ENCODE assay signal across 18 mouse cellular contexts in genomic region chr3:142768498-142768897, GRCm38 (mm10).
"Had no signal": no experiment of that assay in that cellular context is flagged by ENCODE, and none has a peak within 500 bp of the region (broad histone marks: within the 10 kb centered on the region; RNA-seq: fewer than 3 reads in every experiment).

No protein-coding gene starts in this region.

- H3K27ac ChIP-seq: lung, embryonic 15.5 days; macrophage; midbrain, embryonic 13.5 days; midbrain, embryonic 15.5 days; neural tube, embryonic 12.5 days had no signal

- H3K9me3 ChIP-seq: lung, embryonic 15.5 days; megakaryocyte, embryonic 14.5 days; midbrain, embryonic 13.5 days; midbrain, embryonic 15.5 days; neural tube, embryonic 12.5 days had no signal

- H3K27me3 ChIP-seq: lung, embryonic 15.5 days; megakaryocyte, embryonic 14.5 days; midbrain, embryonic 13.5 days; midbrain, embryonic 15.5 days; neural tube, embryonic 12.5 days had no signal

- ATAC-seq: lung, postnatal 0 days; midbrain, embryonic 13.5 days; midbrain, embryonic 15.5 days had no signal

- DNase-seq: lung, adult 2 months; lung, postnatal 14 days; lung, postnatal 36 days; right cerebral cortex, adult 18-20 months; right cerebral cortex, postnatal 25 days; right cerebral cortex, postnatal 4 days; spleen, adult 18-20 months; thymus, adult 18-20 months; thymus, postnatal 14 days; thymus, postnatal 36 days had no signal

- H3K4me2 ChIP-seq: lung, embryonic 15.5 days; midbrain, embryonic 11.5 days; midbrain, embryonic 13.5 days; midbrain, embryonic 15.5 days; neural tube, embryonic 12.5 days had no signal

- H3K4me3 ChIP-seq: lung, embryonic 15.5 days; midbrain, embryonic 13.5 days; midbrain, embryonic 15.5 days; neural tube, embryonic 12.5 days had no signal

- H3K9ac ChIP-seq: lung, embryonic 15.5 days; midbrain, embryonic 13.5 days; midbrain, embryonic 15.5 days; neural tube, embryonic 12.5 days had no signal
